Mouse (Mus musculus) small intestine, adult 2 months (tissue): ENCODE data around the gene Pi16.

Experiments used
- CTCF ChIP-seq: fragments of 200-500 bp; IDR thresholded peaks from 2 replicates; pipeline ENCODE4 v1.5.1; 2012; ENCODE audit warnings: low read depth, mild to moderate bottlenecking, control low read depth, inconsistent platforms, low read length, moderate library complexity, mixed read lengths; ENCODE audit not compliant: insufficient replicate concordance, insufficient read length; ENCODE audit errors: extremely low read depth
- POLR2A ChIP-seq: fragments of 200-500 bp; IDR thresholded peaks from 2 replicates; pipeline ENCODE4 v1.6.1; 2012; ENCODE audit warnings: low read depth, mild to moderate bottlenecking, control low read depth, inconsistent platforms, low read length, moderate library complexity

- TF ChIP-seq CTCF (no peak), POLR2A (no peak)
Measured at GRCm38 (mm10) chr17:29332186-29332685, 14.8 kb downstream of the Pi16 start.
